Mouse (Mus musculus): ENCODE data around the gene Oxtr.

Gene Oxtr

DNA sequence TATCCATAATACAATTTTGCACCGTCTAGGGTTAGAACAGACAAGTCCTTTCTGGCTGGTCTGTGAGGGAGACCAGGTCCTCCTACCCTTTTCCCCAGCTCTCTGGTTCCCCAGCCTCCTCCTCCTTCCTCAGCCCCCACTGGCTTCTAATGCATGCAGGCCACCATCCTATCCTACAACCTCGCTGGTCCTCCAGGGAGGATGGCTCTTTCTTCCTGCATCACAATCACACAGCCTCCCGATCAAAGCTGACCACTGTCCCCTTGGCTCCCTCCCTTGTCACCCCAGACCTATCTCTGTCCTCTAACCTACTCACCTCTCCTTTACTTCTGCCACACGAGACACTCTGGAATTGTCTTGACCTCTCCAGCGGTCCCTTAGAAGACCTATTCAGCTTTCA lies 1.8 kb downstream of the Oxtr start:
- no peak for DNase-seq

DNA sequence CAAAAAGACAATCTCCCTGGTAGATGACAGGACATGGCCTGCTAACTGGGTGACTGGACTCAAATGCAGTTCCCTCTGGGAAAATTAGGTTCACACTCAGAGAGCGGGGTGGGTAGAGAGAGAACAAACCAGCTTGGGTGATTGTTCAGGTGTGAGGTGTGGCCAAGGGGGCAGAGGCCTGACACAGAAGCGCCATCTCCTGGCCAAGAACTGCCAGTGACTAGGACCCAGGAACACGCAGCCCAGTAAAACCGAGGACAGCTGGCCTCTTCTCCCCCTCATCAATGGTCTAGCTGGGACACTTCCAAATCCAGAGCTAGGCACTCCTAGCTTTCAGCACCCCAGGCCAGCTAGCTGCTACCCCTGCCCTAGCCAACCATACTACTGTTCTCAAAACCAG lies 5.4 kb downstream of the Oxtr start:
- DNase-seq: peak; percentile 51 to 62

DNA sequence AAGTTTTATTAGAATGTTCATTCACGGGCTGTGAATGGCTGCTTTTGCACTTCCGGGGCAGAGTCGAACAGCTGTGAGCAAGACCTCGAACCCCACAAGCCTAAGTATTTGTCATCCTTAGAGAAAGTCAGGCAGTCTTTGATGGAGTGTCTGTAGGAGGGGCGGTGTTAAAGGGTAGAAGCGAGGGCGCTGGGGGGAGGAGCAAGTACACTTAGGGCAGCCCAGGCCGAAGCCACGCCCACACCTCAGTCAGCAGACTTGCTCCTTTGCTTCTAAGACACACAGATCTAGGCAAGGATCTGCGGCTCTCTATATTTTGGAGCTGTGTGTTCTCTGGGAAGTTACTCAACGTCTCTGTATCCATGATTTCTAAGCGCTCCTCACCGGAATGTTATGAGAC lies 9.9 kb downstream of the Oxtr start:
- DNase-seq: no peak

DNA sequence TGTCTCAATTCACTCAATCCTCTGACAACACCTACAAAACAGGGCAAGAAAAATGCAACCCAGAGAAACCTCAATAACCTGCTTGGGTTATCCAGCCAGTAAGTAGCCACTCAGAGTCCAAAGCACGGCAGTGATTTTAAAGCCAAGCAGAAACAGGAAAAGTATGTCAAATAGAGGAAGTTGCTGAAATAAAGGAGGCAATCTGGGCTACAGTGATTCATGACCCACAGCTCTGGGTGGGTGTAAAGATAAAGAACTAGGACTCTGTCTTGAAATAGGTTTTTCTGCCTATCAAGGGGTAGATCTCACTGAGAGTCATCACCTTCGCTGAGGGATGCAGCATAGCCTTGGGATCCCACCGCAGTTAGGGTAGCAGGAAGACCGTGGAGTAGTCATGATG lies 18.1 kb downstream of the Oxtr start:
- no peak for DNase-seq

DNA sequence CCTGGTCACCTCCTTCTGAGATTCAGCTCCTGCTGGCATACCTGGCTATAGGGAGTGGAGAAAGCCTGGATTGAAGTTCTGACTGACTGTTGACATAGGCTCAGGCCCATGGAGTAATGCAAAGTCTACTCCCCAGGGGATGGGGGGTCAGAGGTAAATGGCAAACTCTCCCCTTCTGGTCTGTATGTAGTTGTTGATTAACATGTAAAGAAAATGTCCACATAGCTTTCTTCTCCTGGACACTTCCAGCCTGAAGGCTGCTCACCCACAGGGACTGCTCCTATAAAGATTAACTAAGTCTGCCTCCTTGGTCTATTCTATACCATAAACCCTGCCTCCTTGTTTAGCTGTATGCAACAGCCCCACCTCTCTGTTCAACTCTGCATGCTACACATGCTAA lies 23.7 kb downstream of the Oxtr start:
- no peak for DNase-seq

DNA sequence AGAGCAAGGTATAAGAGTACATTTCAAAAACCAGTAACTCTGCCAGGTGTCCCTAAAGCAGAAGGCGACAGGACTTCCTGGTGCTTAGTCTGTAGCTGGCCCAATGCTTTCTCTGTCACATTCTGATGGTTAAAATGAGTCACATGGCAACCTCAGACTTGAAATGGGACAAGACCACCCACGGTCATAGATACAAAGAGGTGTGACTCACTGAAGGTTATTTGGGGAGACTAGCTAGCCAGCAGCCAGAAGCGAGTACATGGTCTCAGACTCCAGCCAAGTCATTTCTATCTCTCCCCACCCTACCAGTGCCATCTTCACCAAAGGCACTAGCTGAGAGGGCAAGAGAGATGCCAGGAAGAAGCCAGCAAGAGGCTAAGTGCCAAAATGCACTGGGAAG lies 24.3 kb downstream of the Oxtr start:
- no peak for DNase-seq

DNA sequence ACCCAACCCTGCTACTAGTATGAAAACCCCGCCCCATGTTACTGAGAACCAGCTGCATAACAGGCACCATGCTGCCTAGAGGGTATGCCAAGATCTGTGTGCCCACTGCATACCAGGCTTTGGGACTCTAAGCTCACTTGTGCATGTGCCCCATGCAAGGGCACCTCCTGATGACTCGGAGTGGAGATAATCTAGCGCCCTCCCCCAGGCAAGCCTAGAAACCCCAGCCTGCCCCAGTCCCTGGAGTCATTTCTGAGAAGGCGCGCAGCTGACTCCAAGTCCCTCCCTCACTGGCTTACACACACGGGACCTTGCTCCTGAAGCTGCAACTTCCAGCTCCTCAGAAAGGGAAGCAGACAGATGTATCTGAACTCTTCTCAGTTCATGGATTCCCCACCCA lies 26.4 kb downstream of the Oxtr start:
- no peak for DNase-seq

DNA sequence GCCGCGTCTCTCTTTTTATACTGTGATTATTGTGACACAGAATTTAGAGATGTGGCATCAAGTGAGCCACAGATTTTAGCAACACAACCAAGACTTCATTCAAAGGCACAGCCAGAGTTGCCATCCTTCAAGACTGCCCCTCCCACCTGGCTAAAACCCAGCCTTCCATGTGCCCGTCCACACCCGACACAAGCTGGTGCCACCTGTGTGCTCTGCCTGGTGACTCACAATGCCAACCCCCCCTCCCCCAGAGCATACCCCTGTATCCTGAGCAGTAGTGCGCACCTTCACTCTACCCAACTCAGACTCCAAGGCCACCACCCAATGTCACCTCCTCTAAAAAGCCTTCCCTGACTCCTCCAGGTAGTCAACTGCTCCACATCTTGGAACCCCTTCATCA lies 28.3 kb downstream of the Oxtr start:
- DNase-seq: no peak

DNA sequence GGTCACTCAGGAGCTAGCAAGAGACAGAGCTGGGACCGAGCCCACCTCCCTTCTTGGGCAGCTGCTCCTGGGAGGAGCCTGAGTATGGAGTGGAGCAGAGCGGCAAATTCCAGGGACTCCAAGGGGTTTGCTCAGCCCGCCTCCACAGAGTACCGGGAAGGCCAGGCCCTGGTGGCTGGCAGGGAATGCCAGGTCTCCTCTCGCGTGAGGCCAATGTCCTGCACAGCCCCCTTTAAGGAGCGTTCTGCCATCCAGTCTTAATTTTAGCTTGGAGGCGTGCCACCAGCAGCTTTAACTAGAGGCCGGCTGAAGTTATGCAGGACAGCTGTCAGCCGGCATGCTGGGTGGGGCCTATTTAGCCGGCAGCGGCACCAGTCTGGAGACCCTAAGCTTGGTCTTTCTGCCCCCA lies 30.4 kb downstream of the Oxtr start, which contains the start of gene Cav3:
Gene Cav3 (plus strand): TSS at position 165 of the 409 bp plus-strand sequence.
- peak in 1 of 2 experiments; percentile 11 for DNase-seq

DNA sequence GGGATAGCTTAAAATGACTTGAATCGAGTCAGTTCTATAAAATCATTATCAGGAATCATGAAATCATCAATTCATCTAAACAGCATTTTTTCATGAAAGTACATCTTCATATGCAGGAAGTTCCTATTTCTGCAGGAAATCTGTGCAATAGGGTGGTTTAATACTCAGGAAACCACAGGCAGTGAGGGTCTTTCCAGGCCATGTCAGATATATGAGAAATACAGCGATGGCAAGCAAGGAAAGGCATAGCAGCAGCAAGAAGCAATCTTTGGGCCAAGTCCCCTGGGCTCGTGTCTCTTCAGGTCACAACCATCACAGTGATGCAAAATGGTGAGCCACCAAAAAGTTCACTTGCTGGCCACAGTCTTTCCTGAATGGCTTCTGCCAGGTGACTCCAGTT lies 44.1 kb downstream of the Oxtr start:
- no peak for DNase-seq

DNA sequence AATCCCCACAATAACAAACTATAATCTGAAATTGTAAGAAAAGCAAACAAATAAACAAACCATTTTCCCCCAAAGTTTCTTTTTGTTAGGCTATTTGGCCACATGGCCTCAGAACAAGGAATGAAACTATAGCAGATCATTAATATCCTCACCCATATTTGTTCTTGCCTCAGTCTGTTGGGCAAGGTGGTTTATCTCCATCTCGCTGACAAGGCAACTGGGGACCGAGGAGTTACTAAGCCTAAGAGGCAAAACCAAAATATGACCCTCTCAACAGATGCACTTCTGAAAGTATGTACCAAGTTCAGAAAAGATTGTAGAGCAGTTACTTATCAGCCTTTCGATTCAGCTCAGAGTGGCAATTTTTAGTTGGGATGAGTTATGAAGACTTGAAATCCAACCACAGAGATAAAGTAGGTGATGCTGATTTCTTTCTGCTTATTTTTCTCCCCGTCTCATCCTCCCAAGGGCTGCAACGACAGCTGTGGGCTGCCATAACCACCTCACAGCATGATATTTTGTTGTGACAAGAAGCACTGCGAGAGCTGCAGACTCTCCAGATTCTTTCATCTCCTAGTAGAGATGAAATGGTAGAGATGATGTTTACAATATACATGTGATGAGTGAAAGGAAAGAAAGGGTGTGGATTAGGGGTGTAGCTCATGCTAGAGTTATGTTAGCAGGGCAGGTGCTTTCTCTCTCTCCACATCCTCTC lies 63.6 kb downstream of the Oxtr start:
- DNase-seq: no peak

DNA sequence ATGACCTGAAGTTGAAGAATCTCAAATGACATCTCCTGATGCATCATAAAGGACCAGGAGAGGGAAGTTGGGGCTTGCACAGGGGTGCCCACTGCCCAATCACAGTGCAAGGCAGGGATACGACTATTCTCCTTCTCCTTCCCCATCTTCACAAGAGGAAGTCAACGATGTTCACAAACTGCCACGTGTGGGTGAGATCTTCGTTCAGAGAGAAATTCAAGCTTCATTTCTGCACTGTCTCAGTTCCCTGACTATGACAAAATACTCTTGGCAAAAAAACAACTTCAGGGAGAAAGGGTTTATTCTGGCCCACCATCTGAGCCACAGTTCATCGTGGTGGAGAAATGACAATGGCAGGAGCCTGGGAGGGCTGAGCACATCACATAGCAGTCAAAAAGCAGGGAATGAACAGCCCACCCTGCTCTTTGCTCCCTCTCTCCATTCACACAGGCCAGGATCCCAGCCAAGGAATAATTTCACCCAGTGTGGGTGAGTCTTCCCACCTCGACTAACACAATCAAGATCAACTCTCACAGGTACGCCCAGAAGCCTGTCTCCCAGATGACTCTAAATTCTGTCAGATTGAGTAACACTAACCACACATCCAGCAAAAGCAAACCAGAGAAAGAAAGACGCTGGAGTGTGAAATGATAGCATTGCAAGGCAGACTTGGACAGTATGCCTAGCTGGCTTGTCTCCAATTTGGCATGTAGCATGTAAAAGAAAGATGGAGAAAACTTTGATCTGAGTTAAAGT lies 65.8 kb downstream of the Oxtr start:
- DNase-seq: no peak

Measured in kidney, postnatal 25 days (tissue).